Mouse (Mus musculus): ENCODE data around the gene Tom1.

- TF ChIP-seq POLR2A (IDR thresholded peaks at IDR 0.05; ENCODE audit: low read depth, low read length), result no peak
- no peak for TF ChIP-seq CTCF (IDR thresholded peaks at IDR 0.05; ENCODE audit: borderline replicate concordance, insufficient read depth, low read length)
These were observed 69.5 kb downstream of the Tom1 start for GRCm38 (mm10) chr8:75102956-75103355.
